Mouse (Mus musculus): ENCODE measurements around the gene Cd82. TPM values are rescaled to one million over a fixed set of nuclear protein-coding genes. Genes with fewer than 3 reads are reported as not detected.

Gene Cd82
- total and polyA plus RNA-seq, 2 experiments from 2014 or later = 14.8 to 15.4 TPM

DNA sequence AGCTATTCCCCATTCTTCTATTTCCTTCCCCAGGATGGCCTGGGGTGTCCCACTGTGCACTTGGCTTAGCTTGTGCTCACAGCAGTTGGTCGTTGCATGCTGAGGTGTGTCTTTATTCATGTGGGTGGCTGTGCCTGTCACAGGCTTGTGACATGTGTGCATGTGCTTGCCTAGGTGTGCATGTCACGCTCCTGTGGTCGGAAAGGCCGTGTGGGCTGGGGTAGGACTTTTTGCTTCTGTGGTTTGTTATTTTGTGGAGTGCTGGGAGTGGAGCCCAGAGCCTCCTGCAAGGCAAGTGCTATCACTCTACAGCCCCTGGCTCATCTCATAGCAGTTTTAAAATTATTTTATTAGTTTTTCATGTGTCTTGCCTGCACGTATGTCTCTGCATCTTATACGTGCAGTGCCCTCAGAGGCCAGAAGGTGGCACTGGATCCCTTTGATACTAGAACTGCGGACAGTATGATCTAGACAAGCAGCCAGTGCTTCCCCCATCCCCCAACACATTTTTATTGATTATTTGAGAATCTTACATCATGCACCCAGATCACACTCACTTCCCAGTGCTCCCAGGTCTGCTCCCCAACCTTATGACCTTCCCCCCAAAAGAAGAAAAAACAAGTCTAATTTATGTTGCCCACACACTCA is 49.4 kb downstream of the Cd82 start:
- 49% methylated on average over 7 of the region's 7 CpGs for WGBS
- Histone ChIP-seq H3K27me3 (ENCODE audit: control insufficient read depth, insufficient read depth, low read length) (no peaks in the 10 kb centered on the region), H3K36me3 (replicated peaks; ENCODE audit: control insufficient read depth, insufficient read depth, low read length) (no peaks in the 10 kb centered on the region), H3K4me2 (ENCODE audit: low read depth, low read length) (no peak overlapping the region), H3K27ac (ENCODE audit: low read depth) (no peak overlapping the region), H3K9ac (replicated peaks; ENCODE audit: low read depth, low read length) (no peak overlapping the region), H3K4me1 (ENCODE audit: control insufficient read depth, insufficient read depth) (no peaks in the 10 kb centered on the region), H3K9me3 (replicated peaks; ENCODE audit: control insufficient read depth, low read length) (no peaks in the 10 kb centered on the region), H3K4me3 (ENCODE audit: low read depth, low read length) (no peak overlapping the region)
- DNase-seq (ENCODE audit: low spot score) = peak; percentile 32
- peak; percentile 66 for TF ChIP-seq CTCF (IDR thresholded peaks at IDR 0.05; ENCODE audit: low read depth)
- no peak for TF ChIP-seq EP300 (IDR thresholded peaks at IDR 0.05; ENCODE audit: low read depth)
- no peak for ATAC-seq (ENCODE audit: insufficient read depth, low read depth)

DNA sequence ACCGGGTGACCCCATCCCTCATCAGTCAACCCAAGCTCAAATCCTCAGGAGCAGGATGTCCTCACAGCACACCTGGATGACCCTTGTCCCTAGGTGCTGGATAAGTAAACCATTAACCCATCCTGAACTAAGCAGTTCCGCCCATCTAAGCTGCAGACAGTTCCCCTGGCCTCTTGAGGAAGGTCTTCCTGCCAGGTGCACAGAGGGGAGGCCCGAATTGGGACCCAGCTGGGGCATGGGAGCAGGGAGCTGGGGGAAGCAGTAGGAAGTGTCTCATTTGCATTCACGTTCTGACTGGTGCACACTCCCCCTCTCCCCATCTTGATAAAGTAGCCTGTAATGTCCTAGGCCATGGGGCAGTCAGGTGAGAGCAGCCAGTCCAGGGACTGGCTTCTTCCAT is 50.8 kb downstream of the Cd82 start:
- no peak for ATAC-seq (ENCODE audit: insufficient read depth, low read depth)
- no peaks in the 10 kb centered on the region for H3K36me3 ChIP-seq (replicated peaks; ENCODE audit: control insufficient read depth, insufficient read depth, low read length)

GRCm38 (mm10) chr2:93410899-93411570 is 51.9 kb downstream of the Cd82 start:
- no peak overlapping the region for H3K27ac ChIP-seq (ENCODE audit: low read depth)
- DNase-seq (ENCODE audit: low spot score) (no peak), ATAC-seq (ENCODE audit: insufficient read depth, low read depth) (no peak)
- no peaks in the 10 kb centered on the region for H3K4me1 ChIP-seq (ENCODE audit: control insufficient read depth, insufficient read depth)
- H3K36me3 ChIP-seq (replicated peaks; ENCODE audit: control insufficient read depth, insufficient read depth, low read length) = no peaks in the 10 kb centered on the region
- no peak overlapping the region for H3K4me3 ChIP-seq (ENCODE audit: low read depth, low read length)
- no peak overlapping the region for H3K4me2 ChIP-seq (ENCODE audit: low read depth, low read length)
- H3K9me3 ChIP-seq (replicated peaks; ENCODE audit: control insufficient read depth, low read length) = no peaks in the 10 kb centered on the region
- H3K9ac ChIP-seq (replicated peaks; ENCODE audit: low read depth, low read length) = no peak overlapping the region
- 38% methylated on average over 12 of the region's 12 CpGs for WGBS
- H3K27me3 ChIP-seq (ENCODE audit: control insufficient read depth, insufficient read depth, low read length) = no peaks in the 10 kb centered on the region
- TF ChIP-seq EP300 (IDR thresholded peaks at IDR 0.05; ENCODE audit: low read depth) (no peak), CTCF (IDR thresholded peaks at IDR 0.05; ENCODE audit: low read depth) (no peak)

More for the DNA sequence above, 50.8 kb downstream of the Cd82 start:
- Histone ChIP-seq H3K4me2 (ENCODE audit: low read depth, low read length) (no peak overlapping the region), H3K9me3 (replicated peaks; ENCODE audit: control insufficient read depth, low read length) (no peaks in the 10 kb centered on the region), H3K27me3 (ENCODE audit: control insufficient read depth, insufficient read depth, low read length) (no peaks in the 10 kb centered on the region), H3K4me3 (ENCODE audit: low read depth, low read length) (no peak overlapping the region), H3K4me1 (ENCODE audit: control insufficient read depth, insufficient read depth) (no peaks in the 10 kb centered on the region), H3K27ac (ENCODE audit: low read depth) (no peak overlapping the region), H3K9ac (replicated peaks; ENCODE audit: low read depth, low read length) (no peak overlapping the region)
- TF ChIP-seq CTCF (IDR thresholded peaks at IDR 0.05; ENCODE audit: low read depth) (no peak), EP300 (IDR thresholded peaks at IDR 0.05; ENCODE audit: low read depth) (no peak)
- 64% methylated on average over 4 of the region's 4 CpGs for WGBS
- no peak for DNase-seq (ENCODE audit: low spot score)

DNA sequence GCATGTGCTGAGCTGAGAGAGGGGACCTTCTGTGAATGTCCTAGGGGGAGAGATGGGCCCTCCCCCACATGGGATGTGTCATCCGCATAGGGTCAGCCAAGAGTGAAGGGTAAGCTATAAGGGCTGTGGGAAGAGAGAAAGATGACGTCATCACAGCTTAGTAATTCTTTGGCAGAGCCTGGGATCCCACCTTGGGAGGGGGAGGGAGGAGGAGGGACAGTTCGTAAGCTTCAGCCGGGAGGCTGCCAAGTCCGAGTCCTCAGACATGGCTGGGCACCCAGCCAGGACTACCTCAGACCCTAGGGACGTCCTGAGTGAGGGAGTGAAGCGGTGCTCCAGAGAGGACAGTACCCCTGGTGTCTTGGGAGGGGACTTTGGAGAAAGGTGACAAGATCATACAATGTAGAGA is 57.9 kb downstream of the Cd82 start:
- ATAC-seq (ENCODE audit: insufficient read depth, low read depth) = peak; percentile 86
- Histone ChIP-seq H3K36me3 (replicated peaks; ENCODE audit: control insufficient read depth, insufficient read depth, low read length) (no peaks in the 10 kb centered on the region), H3K4me3 (ENCODE audit: low read depth, low read length) (no peak overlapping the region), H3K27me3 (ENCODE audit: control insufficient read depth, insufficient read depth, low read length) (no peaks in the 10 kb centered on the region), H3K27ac (ENCODE audit: low read depth) (no peak overlapping the region), H3K4me2 (ENCODE audit: low read depth, low read length) (no peak overlapping the region), H3K9me3 (replicated peaks; ENCODE audit: control insufficient read depth, low read length) (no peaks in the 10 kb centered on the region), H3K9ac (replicated peaks; ENCODE audit: low read depth, low read length) (no peak overlapping the region), H3K4me1 (ENCODE audit: control insufficient read depth, insufficient read depth) (peaks cover 12% of the 10 kb centered on the region)
- peak; percentile 68 for DNase-seq (ENCODE audit: low spot score)
- WGBS = 18% methylated on average over 7 of the region's 7 CpGs
- TF ChIP-seq CTCF (IDR thresholded peaks at IDR 0.05; ENCODE audit: low read depth) (no peak), EP300 (IDR thresholded peaks at IDR 0.05; ENCODE audit: low read depth) (no peak)

DNA sequence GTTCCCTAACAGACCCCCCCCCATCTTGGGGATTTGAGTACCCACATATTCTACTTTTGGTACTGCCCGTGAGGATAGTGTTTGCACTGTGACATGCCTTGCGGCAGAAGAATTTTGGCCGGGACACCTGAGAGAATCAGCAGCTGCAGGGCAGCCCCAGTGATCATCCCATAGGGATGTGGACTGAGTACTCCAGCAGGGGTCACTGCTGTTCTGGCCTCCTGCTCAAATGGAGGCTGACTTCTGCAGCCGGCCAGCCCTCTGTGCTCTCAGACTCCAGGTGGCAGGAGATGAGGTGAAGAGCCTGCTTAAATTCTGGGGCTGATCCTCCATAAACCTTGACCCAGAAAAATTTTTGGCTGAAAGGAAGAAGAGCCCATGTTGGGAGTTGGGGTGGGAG is 58.8 kb downstream of the Cd82 start:
- H3K9me3 ChIP-seq (replicated peaks; ENCODE audit: control insufficient read depth, low read length) = no peaks in the 10 kb centered on the region
- TF ChIP-seq EP300 (IDR thresholded peaks at IDR 0.05; ENCODE audit: low read depth) (no peak), CTCF (IDR thresholded peaks at IDR 0.05; ENCODE audit: low read depth) (peak; percentile 37)
- H3K27me3 ChIP-seq (ENCODE audit: control insufficient read depth, insufficient read depth, low read length) = no peaks in the 10 kb centered on the region
- no peak overlapping the region for H3K27ac ChIP-seq (ENCODE audit: low read depth)
- ATAC-seq (ENCODE audit: insufficient read depth, low read depth) (no peak; the same call in 1 of the 2 replicates), DNase-seq (ENCODE audit: low spot score) (no peak)
- H3K36me3 ChIP-seq (replicated peaks; ENCODE audit: control insufficient read depth, insufficient read depth, low read length) = no peaks in the 10 kb centered on the region
- H3K4me2 ChIP-seq (ENCODE audit: low read depth, low read length) = no peak overlapping the region
- no peak overlapping the region for H3K9ac ChIP-seq (replicated peaks; ENCODE audit: low read depth, low read length)
- WGBS = 30% methylated on average over 4 of the region's 4 CpGs
- peaks cover 12% of the 10 kb centered on the region for H3K4me1 ChIP-seq (ENCODE audit: control insufficient read depth, insufficient read depth)
- no peak overlapping the region for H3K4me3 ChIP-seq (ENCODE audit: low read depth, low read length)
